In the genomic region with DNA sequence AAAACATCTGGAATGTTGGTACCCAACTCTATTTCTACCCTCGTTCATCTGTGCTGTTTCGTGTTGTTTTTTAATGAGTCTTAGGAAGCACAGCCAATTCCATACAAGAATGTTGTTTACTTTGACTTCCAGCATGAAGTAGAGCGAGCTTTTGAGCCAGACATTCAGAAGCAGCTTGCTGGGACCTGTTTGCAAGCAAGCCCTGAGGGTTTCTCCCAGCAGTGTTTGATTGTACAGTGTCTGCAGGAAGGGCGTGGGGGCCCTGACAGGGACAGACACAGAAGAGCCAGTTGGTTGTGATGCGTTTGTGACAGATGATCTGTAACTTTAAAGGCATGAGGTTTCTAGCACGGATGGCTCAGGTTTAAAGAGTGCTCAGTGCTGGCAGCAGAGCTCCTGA, we compare ENCODE assay signal across 15 mouse cellular contexts. TPM values are rescaled to one million over a fixed set of nuclear protein-coding genes. Genes with fewer than 3 reads are reported as not detected.
DNase-seq lines count a peak whose midpoint lies in the region; ATAC-seq lines count a peak whose summit lies in the region.
"Had no signal": no experiment of that assay in that cellular context is flagged by ENCODE, and none has a peak within 500 bp of the region (broad histone marks: within the 10 kb centered on the region; RNA-seq: fewer than 3 reads in every experiment).

No protein-coding gene starts in this region.

- no peaks in the 10 kb centered on the region for H3K9me3 ChIP-seq in lung, embryonic 15.5 days
- H3K9me3 ChIP-seq in midbrain, embryonic 14.5 days (ENCODE audit: control insufficient read depth, low read length): no peaks in the 10 kb centered on the region

- intact Hi-C loops in gastrocnemius, postnatal 14 days (cut with DNase I; ENCODE audit: low total_unique reads): no loop called here

- H3K27me3 ChIP-seq in lung, embryonic 15.5 days: no peaks in the 10 kb centered on the region
- H3K27me3 ChIP-seq in midbrain, embryonic 14.5 days (ENCODE audit: control insufficient read depth, insufficient read depth, low read length): no peaks in the 10 kb centered on the region

- no peak overlapping the region for H3K4me2 ChIP-seq in lung, embryonic 15.5 days
- no peak overlapping the region for H3K4me2 ChIP-seq in midbrain, embryonic 14.5 days (ENCODE audit: low read length)

- no peak overlapping the region for H3K9ac ChIP-seq in lung, embryonic 15.5 days
- no peak overlapping the region for H3K9ac ChIP-seq in midbrain, embryonic 14.5 days (replicated peaks; ENCODE audit: low read length)
- H3K9ac ChIP-seq: liver, embryonic 14.5 days had no signal

- no peak overlapping the region for H3K4me3 ChIP-seq in lung, embryonic 15.5 days
- no peak overlapping the region for H3K4me3 ChIP-seq in midbrain, embryonic 14.5 days (replicated peaks; ENCODE audit: low read depth, low read length)
- H3K4me3 ChIP-seq: erythroblast, embryonic 14.5 days had no signal

- 41% methylated on average over 6 of the region's 6 CpGs for WGBS in lung, embryonic 15.5 days
- 88% methylated on average over 6 of the region's 6 CpGs for WGBS in midbrain, embryonic 14.5 days

- DNase-seq in gastrocnemius, postnatal 25 days: peak; percentile 10
- DNase-seq in gastrocnemius, postnatal 14 days: no peak
- no peak for DNase-seq in lung, postnatal 36 days
- peak; percentile 44 for DNase-seq in forelimb bud, embryonic 11.5 days (ENCODE audit: low read depth, low spot score)
- peak; percentile 46 for DNase-seq in skeletal muscle tissue, adult 2 months (ENCODE audit: low read depth, low spot score)
- no peak for DNase-seq in midbrain, embryonic 14.5 days
- DNase-seq: adrenal gland, postnatal 10 days; cerebellum, adult 11-12 months; heart, postnatal 4 days; layer of hippocampus, adult 9-11 months had no signal

- no peak for ATAC-seq in lung, embryonic 15.5 days (ENCODE audit: borderline replicate concordance, extremely low read depth, low FRiP score, low TSS enrichment)
- no peak for ATAC-seq in midbrain, embryonic 14.5 days (ENCODE audit: low FRiP score, low TSS enrichment)
- ATAC-seq in frontal cortex, adult (ENCODE audit: low TSS enrichment): no peak
- ATAC-seq: midbrain, embryonic 16.5 days had no signal

- peaks cover 59% of the 10 kb centered on the region for H3K36me3 ChIP-seq in lung, embryonic 15.5 days
- H3K36me3 ChIP-seq in midbrain, embryonic 14.5 days (ENCODE audit: control insufficient read depth, insufficient read depth, low read length): peaks cover 82% of the 10 kb centered on the region

- H3K27ac ChIP-seq in lung, embryonic 15.5 days: peak overlapping the region; percentile 26; the same call in 1 of the 2 replicates
- H3K27ac ChIP-seq in midbrain, embryonic 14.5 days (replicated peaks; ENCODE audit: low read depth, low read length): no peak overlapping the region
- H3K27ac ChIP-seq: liver, embryonic 14.5 days had no signal

- peaks cover 9% of the 10 kb centered on the region; the same call in 1 of the 2 replicates for H3K4me1 ChIP-seq in lung, embryonic 15.5 days
- no peaks in the 10 kb centered on the region for H3K4me1 ChIP-seq in midbrain, embryonic 14.5 days (ENCODE audit: control insufficient read depth, insufficient read depth, low read length)

RNA-seq across cellular contexts. Expression of a gene that starts 33.3 kb away (rescaled TPM):
- total RNA-seq in gastrocnemius, postnatal 25 days (2021): 10 to 100 TPM; 21.9 to 22.9 TPM
- 10 to 100 TPM; 23.3 to 28.6 TPM for total RNA-seq in gastrocnemius, postnatal 14 days (2021)
- 51.7 and 52.6 TPM in 2 replicates for polyA plus RNA-seq in lung, embryonic 15.5 days (2015; fragmentation: Nextera tagmentation; extraction: Ambion mirVana)
- 66.8 and 77.9 TPM in 2 replicates for polyA plus RNA-seq in midbrain, embryonic 14.5 days (2014; fragmentation: Nextera tagmentation; extraction: Ambion mirVana)

RNA-seq across cellular contexts. Expression of a gene that starts 42.2 kb away (rescaled TPM):
- 1 to 10 TPM; 1.7 to 2.1 TPM for total RNA-seq in gastrocnemius, postnatal 25 days (2021)
- 1 to 10 TPM; 5.6 to 6.8 TPM for total RNA-seq in gastrocnemius, postnatal 14 days (2021)
- polyA plus RNA-seq in lung, embryonic 15.5 days (2015; fragmentation: Nextera tagmentation; extraction: Ambion mirVana): 0.69 and 0.93 TPM in 2 replicates
- polyA plus RNA-seq in midbrain, embryonic 14.5 days (2014; fragmentation: Nextera tagmentation; extraction: Ambion mirVana): 0.11 and 0.24 TPM in 2 replicates
- polyA plus RNA-seq: erythroblast, embryonic 14.5 days had no signal

Comparison
In these comparisons a context has a peak if more than half of its experiments do, and no peak if none do; other contexts are left out.
1. DNase-seq: peak in gastrocnemius, postnatal 25 days (single experiment), forelimb bud, embryonic 11.5 days (single experiment) and skeletal muscle tissue, adult 2 months (single experiment); none in gastrocnemius, postnatal 14 days (single experiment), lung, postnatal 36 days (single experiment) and midbrain, embryonic 14.5 days (single experiment).